Mouse (Mus musculus) heart, postnatal 0 days (tissue): ENCODE data around the gene Glp2r.

Experiments used
- CTCF ChIP-seq: IDR thresholded peaks from 2 replicates; pipeline ENCODE4 v1.5.1; 2016; ENCODE audit warnings: antibody characterized with exemption, control low read depth, low read depth
- EP300 ChIP-seq: IDR thresholded peaks from 2 replicates; pipeline ENCODE4 v1.6.1; 2016; ENCODE audit warnings: antibody characterized with exemption, low read depth

GRCm38 (mm10) chr11:67738345-67738744 is 32.6 kb downstream of the Glp2r start:
- TF ChIP-seq CTCF (no peak), EP300 (no peak)
